Mouse (Mus musculus) c-Kit-positive CD71-negative TER-119-negative erythroid progenitor cells, embryonic 14.5 days (primary cell): ENCODE measurements around the gene Fbxo34.
"Not testable (repeated sequence)": the region's sequence is repeated elsewhere in the genome, so short reads cannot be mapped to it uniquely, and the experiment has no call there.

Experiments used
- DNase-seq: peaks from one replicate; pipeline ENCODE4 v3.0.0-alpha.2; 2013; ENCODE audit warnings: low read depth

Gene Fbxo34

GRCm38 (mm10) chr14:47450121-47450520 lies at the start of gene Fbxo34:
Fbxo34 (plus strand) TSS chr14:47450421.
- not testable (repeated sequence) for DNase-seq

GRCm38 (mm10) chr14:47402735-47403134 lies 47.5 kb upstream of the Fbxo34 start:
- no peak for DNase-seq

- no peak for DNase-seq
Observed at GRCm38 (mm10) chr14:47406000-47406399, 44.2 kb upstream of the Fbxo34 start.

DNA sequence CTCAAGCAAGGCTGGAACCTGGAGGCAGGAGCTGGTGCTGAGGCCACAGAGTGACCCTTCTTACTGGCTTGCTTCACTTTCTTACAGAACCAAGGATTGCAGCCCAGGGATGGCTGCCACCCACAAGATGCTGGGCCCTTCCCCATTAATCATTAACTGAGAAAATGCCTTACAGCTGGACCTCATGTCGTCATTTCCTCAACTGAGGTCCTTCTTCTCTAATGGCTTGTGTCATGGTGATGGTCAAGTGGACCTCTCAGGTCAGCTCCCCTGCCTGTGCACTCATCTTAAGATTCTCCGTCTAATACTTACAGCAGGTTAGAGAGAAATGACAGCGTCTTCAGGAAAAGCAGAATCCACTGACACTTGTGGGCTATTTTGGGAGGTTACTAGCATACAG lies 32.9 kb upstream of the Fbxo34 start:
- DNase-seq: no peak

- peak; percentile 96 for DNase-seq
Observed at GRCm38 (mm10) chr14:47417775-47418665, 32.2 kb upstream of the Fbxo34 start, which contains the start of gene Dlgap5. Dlgap5 (minus strand) TSS chr14:47418407.

DNA sequence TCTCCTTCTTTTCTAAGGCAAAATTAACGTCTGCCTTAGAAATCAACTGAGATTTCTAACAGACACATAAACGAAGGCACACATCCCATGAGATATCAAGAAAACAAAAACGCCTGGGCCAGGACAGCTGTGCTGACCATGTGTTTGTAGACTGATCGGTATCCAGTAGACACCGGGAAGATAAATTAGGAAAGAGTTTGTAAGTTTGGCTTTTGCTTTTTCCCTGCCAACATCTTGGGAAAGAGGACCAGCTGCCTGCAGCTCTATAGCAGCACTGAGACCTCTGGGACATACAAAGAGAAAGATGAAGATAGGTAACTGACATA lies 31.6 kb upstream of the Fbxo34 start:
- DNase-seq: no peak

DNA sequence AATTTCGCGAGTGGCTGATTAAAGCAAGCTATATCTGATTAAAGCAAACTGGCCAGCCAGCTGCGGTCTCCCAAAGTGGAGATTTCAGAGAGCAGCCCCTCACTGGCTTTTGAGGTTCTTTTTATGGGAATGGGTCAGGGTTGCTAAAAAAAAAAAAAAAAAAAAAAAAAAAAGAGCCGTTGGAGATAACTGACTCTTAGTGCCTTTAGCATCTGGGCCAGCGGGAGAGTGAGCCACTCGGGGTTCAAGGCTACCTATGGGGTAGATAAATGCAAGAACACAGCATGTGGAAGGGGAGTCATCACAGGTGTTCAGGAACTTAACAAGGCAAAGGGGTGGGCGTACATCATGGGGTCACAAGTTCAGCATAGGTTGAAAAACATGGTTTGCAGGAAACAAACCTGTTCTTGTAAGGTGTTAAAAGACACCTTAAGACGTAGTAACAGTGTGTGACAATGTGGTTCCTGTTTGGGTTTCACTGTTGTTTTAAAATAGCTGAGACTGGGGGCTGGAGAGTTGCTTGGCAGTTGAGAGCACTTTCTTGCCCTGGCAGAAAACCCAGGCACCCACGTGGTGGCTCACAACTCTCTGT lies 31.1 kb upstream of the Fbxo34 start:
- no peak for DNase-seq

- no peak for DNase-seq
Observed at GRCm38 (mm10) chr14:47419723-47420276, 30.4 kb upstream of the Fbxo34 start.

DNA sequence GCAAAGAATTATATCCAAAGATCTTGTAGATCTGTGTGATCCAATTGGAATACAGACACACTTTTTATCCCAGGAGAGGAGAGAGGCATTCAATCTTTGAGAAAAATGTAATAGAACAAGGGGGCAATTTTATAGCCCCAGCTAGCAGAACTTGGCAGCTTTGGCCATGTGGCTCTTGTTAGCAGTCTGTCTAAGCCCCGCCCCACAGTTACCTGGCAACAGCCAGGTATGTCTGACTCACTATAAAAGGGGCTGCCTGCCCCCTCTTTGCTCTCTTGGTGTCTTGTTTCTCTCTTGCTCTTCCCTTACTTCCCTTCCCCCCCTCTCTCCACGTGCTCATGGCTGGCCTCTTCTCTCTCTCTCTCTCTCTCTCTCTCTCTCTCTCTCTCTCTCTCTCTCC lies 28.6 kb upstream of the Fbxo34 start:
- DNase-seq: no peak

GRCm38 (mm10) chr14:47422466-47422865 lies 27.8 kb upstream of the Fbxo34 start:
- no peak for DNase-seq

GRCm38 (mm10) chr14:47432987-47433386 lies 17.2 kb upstream of the Fbxo34 start:
- no peak for DNase-seq

- DNase-seq: no peak
Observed at GRCm38 (mm10) chr14:47438947-47439346, 11.3 kb upstream of the Fbxo34 start.

DNA sequence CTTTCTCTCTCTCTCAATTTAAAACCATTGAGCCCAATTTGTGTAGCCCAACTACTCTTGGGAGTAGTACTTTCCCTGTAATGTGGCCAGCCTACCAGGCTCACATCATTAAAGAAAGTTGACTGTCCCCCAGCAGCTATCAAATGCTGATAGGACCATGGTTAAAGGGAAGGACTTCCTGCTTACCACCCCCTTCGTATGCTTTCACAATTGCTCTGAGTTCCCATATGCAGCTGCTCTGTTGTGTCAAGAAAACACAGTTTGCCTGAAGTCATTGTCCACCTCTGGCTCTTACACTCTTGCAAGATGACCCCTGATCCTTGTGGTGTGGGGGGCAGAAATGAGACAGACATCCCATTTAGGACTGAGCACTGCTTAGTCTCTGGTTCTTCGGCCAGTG lies 5.3 kb upstream of the Fbxo34 start:
- DNase-seq: no peak

GRCm38 (mm10) chr14:47445331-47446095 lies 4.7 kb upstream of the Fbxo34 start:
- no peak for DNase-seq

GRCm38 (mm10) chr14:47459556-47459955 lies 9.3 kb downstream of the Fbxo34 start:
- no peak for DNase-seq

- no peak for DNase-seq
Observed at GRCm38 (mm10) chr14:47461997-47462396, 11.8 kb downstream of the Fbxo34 start.

DNA sequence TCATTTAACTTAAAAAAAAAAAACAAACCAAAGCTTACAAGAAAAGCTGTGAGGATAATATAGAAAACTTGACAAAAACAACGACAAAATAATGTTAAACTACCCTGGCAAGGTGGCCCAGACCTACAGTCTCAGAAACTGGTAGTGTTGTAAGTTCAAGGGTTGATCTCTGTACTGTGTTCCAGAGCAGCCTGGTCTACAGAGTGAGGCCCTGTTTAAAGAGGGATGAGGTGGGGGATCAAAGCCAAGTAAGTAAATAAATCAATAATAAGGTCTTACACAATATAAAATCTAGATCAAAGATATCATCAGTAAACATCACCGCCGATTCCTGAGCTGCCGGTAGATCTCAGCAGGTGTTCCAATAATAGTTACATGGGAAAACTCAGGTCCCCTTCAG lies 12.2 kb downstream of the Fbxo34 start:
- no peak for DNase-seq

DNA sequence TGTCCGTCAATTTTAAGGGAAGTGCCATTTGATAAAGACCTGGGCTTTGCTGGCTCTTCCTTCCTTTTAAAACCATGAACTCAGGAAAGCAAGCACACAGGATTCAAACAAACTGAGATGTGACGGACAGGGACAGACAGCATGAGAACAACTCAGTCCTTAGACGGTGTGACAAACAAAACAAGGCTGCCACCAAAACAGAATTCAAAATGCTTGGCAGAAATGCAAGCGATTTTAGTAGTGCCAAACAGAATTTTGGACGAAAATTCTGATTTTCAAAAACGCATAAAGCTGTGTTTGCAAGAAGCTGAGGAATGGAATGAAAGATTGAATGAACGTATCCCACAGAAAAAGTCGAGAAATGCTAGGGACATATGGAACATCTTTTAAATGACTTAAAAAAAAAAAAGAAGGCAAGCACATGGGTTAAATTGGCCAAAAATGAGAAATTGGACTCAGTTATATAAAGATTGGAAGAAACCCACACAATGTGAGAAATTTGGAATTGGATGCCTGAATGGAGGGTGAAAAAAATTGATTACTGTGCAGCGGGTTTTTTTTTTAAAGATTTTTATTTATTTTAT lies 12.7 kb downstream of the Fbxo34 start:
- no peak for DNase-seq

- no peak for DNase-seq
Observed at GRCm38 (mm10) chr14:47464426-47464825, 14.2 kb downstream of the Fbxo34 start.

GRCm38 (mm10) chr14:47465468-47466175 lies 15.4 kb downstream of the Fbxo34 start:
- no peak for DNase-seq

DNA sequence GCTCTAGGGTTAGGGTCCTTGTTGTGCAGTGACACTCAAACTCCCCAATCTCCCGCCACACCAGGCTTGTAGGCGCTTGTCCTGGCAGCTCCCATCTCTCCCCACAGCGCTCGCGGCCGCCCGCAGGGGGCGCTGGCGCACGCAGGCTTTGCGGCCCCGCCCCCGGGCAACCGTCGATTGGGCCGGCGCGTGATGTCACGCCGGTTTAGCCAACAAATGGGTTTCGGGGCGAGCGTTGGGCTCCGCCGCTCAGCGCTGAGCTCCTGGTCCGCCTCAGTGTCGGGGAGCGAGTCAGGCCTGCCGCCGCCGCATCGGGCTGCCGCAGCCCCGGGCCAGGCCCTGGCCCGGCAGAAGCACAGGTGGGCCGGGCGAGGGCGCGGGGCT lies 22.1 kb downstream of the Fbxo34 start:
- peak; percentile 88 for DNase-seq
